Mouse (Mus musculus): ENCODE results near the gene Ttc7b.

DNA sequence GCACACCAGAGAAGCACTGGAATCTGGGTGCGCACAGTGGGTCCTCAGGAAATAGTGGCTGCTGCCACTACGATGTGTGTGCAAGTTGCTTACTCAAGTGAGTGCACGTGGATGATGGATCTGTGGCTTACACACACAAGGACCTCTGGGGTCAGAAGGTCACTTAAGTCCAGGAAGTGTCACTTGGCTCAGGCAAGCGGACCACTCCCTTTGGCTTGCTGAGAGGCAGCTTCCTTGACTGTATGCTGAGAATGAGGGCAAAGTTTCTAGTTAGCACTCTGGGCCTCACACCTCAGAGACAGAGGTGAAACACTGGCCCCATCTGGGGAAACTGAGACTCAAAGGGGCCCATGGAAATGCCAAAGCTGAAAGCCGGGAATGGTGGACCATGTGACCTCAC is 232.6 kb downstream of the Ttc7b start:
- no peak for TF ChIP-seq CTCF (IDR thresholded peaks at IDR 0.05; ENCODE audit: borderline replicate concordance, insufficient read depth, low read length)
- TF ChIP-seq POLR2A (IDR thresholded peaks at IDR 0.05; ENCODE audit: low read depth, low read length) = no peak

Data from embryonic fibroblast, embryonic 13.5 days (primary cell).